Mouse (Mus musculus): Measurements from ENCODE around the gene Kctd10. TPM values are rescaled to one million over a fixed set of nuclear protein-coding genes. Genes with fewer than 3 reads are reported as not detected.

Gene Kctd10
- polyA plus RNA-seq, 1 experiment from 2014 or later = 96.4 TPM

DNA sequence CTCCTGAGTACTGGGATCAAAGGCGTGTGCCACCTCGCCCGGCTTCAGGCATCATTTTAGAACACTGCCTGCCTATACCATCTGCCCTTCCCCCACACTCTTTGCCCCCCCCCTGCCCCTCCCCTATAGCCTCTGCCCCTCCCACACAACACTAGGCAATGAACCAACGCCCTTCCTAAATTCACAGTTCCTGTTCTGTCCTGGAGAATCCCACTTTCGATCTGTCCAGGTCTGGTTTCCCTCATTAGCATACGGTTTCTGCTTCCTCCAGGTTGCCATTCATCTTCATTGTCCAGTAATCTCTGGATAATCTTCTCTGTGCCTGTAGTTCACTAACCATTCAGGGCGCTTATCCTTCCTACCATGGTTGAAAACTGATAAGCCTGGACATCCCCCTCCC is 36.7 kb downstream of the Kctd10 start:
- H3K27me3 ChIP-seq (ENCODE audit: control insufficient read depth, insufficient read depth, low read length) = no peaks in the 10 kb centered on the region
- no peaks in the 10 kb centered on the region for H3K4me1 ChIP-seq (replicated peaks; ENCODE audit: control insufficient read depth, insufficient read depth)
- TF ChIP-seq CTCF (IDR thresholded peaks at IDR 0.05; ENCODE audit: low read depth) (no peak), EP300 (optimal IDR thresholded peaks at IDR 0.05) (no peak)
- no peak for ATAC-seq (ENCODE audit: low FRiP score, low TSS enrichment)
- DNase-seq (ENCODE audit: low spot score) = no peak
- H3K36me3 ChIP-seq (ENCODE audit: control insufficient read depth, insufficient read depth, low read length) = no peaks in the 10 kb centered on the region
- no peak overlapping the region for H3K4me3 ChIP-seq (ENCODE audit: low read depth, low read length)
- no peak overlapping the region for H3K4me2 ChIP-seq (replicated peaks; ENCODE audit: low read depth)
- H3K9ac ChIP-seq (ENCODE audit: low read length) = no peak overlapping the region
- whole genome bisulfite sequencing = 85% methylated on average over 7 of the region's 7 CpGs
- H3K9me3 ChIP-seq (ENCODE audit: control insufficient read depth, low read length) = no peaks in the 10 kb centered on the region
- H3K27ac ChIP-seq (replicated peaks) = no peak overlapping the region

DNA sequence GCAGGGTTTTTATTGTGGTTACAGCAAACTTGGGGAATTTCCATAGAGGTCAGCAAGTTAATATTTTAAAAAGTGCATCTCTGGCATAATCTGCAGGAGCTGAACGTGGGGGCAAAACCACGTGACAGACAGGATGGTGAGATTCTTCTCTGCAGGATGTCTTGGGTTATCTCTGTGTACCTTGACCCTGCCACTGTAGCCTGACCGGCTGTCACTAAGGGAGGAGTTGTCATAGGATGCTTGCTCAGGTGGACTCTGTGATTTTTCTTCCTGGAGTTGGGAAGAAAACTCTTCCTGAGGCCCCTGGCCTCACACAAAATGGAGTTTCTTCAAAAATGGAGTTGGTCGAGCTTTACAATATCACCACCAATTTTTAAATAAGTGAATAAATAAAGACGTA is 37.3 kb downstream of the Kctd10 start:
- TF ChIP-seq EP300 (optimal IDR thresholded peaks at IDR 0.05) (no peak), CTCF (IDR thresholded peaks at IDR 0.05; ENCODE audit: low read depth) (no peak)
- Histone ChIP-seq H3K9ac (ENCODE audit: low read length) (no peak overlapping the region), H3K9me3 (ENCODE audit: control insufficient read depth, low read length) (no peaks in the 10 kb centered on the region), H3K4me3 (ENCODE audit: low read depth, low read length) (no peak overlapping the region), H3K27ac (replicated peaks) (no peak overlapping the region), H3K36me3 (ENCODE audit: control insufficient read depth, insufficient read depth, low read length) (no peaks in the 10 kb centered on the region), H3K4me2 (replicated peaks; ENCODE audit: low read depth) (no peak overlapping the region), H3K27me3 (ENCODE audit: control insufficient read depth, insufficient read depth, low read length) (no peaks in the 10 kb centered on the region), H3K4me1 (replicated peaks; ENCODE audit: control insufficient read depth, insufficient read depth) (no peaks in the 10 kb centered on the region)
- no peak for DNase-seq (ENCODE audit: low spot score)
- WGBS = 67% methylated on average over 5 of the region's 5 CpGs
- no peak for ATAC-seq (ENCODE audit: low FRiP score, low TSS enrichment)

GRCm38 (mm10) chr5:114323791-114324507 is 56.4 kb downstream of the Kctd10 start:
- H3K9me3 ChIP-seq (ENCODE audit: control insufficient read depth, low read length) = no peaks in the 10 kb centered on the region
- DNase-seq (ENCODE audit: low spot score) = peak; percentile 69
- H3K4me1 ChIP-seq (replicated peaks; ENCODE audit: control insufficient read depth, insufficient read depth) = no peaks in the 10 kb centered on the region
- ATAC-seq (ENCODE audit: low FRiP score, low TSS enrichment) = peak; percentile 53; the same call in 1 of the 2 replicates
- H3K4me2 ChIP-seq (replicated peaks; ENCODE audit: low read depth) = peak overlapping the region; percentile 29; the same call in 1 of the 2 replicates
- no peak overlapping the region for H3K27ac ChIP-seq (replicated peaks)
- H3K36me3 ChIP-seq (ENCODE audit: control insufficient read depth, insufficient read depth, low read length) = no peaks in the 10 kb centered on the region
- TF ChIP-seq EP300 (optimal IDR thresholded peaks at IDR 0.05) = no peak
- peak; percentile 75 for TF ChIP-seq CTCF (IDR thresholded peaks at IDR 0.05; ENCODE audit: low read depth)
- no peak overlapping the region for H3K4me3 ChIP-seq (ENCODE audit: low read depth, low read length)
- H3K27me3 ChIP-seq (ENCODE audit: control insufficient read depth, insufficient read depth, low read length) = no peaks in the 10 kb centered on the region
- 19% methylated on average over 16 of the region's 16 CpGs for WGBS
- H3K9ac ChIP-seq (ENCODE audit: low read length) = no peak overlapping the region

DNA sequence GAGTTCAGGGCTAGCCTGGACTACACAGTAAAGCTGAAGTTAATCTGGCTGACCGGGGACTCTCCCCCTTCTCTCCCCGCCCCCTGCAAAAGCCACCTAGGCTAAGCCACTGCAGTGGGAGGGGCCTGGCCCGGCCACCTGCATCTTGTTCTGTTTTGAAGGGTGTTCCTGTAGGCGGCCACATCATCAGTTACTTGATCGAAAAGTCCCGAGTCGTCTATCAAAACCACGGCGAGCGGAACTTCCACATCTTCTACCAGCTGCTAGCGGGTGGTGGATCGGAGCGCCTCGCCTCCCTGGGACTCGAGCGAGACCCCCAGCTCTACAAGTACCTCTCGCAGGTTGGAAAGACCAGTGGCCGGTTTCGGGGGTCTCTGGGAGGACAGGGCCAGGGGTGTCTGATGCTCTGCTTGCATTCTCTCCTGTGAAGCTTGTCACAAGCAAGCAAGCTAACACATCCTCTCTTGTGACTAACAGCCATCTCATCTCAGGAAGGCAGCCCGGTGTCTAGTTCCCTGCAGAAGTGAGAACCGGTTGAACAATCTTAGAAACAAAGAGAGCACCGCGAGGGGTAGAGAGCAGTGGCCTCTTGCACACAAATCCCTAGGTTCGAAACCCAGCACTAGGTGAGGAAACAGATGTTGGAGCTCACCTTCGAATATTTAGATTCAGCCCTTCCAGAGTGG is 57.1 kb downstream of the Kctd10 start:
- TF ChIP-seq EP300 (optimal IDR thresholded peaks at IDR 0.05) (no peak), CTCF (IDR thresholded peaks at IDR 0.05; ENCODE audit: low read depth) (no peak)
- no peaks in the 10 kb centered on the region for H3K27me3 ChIP-seq (ENCODE audit: control insufficient read depth, insufficient read depth, low read length)
- no peak overlapping the region for H3K4me3 ChIP-seq (ENCODE audit: low read depth, low read length)
- no peaks in the 10 kb centered on the region for H3K4me1 ChIP-seq (replicated peaks; ENCODE audit: control insufficient read depth, insufficient read depth)
- H3K4me2 ChIP-seq (replicated peaks; ENCODE audit: low read depth) = no peak overlapping the region
- no peaks in the 10 kb centered on the region for H3K36me3 ChIP-seq (ENCODE audit: control insufficient read depth, insufficient read depth, low read length)
- H3K27ac ChIP-seq (replicated peaks) = no peak overlapping the region
- no peak overlapping the region for H3K9ac ChIP-seq (ENCODE audit: low read length)
- no peak for ATAC-seq (ENCODE audit: low FRiP score, low TSS enrichment)
- 55% methylated on average over 25 of the region's 25 CpGs for WGBS
- DNase-seq (ENCODE audit: low spot score) = no peak
- H3K9me3 ChIP-seq (ENCODE audit: control insufficient read depth, low read length) = no peaks in the 10 kb centered on the region

Small RNA genes lying within 50 kb of the gene (microRNA-seq; reads per million reads assigned to microRNA genes)
- gene Mir7027 = not detected

Other genes with a start within 250 kb of the Kctd10 start
- 1.3 and 1.4 TPM in 2 replicates for gene Acacb, start 234.0 kb downstream of the Kctd10 start, polyA plus RNA-seq (2015; fragmentation: Nextera tagmentation; extraction: Ambion mirVana)
- gene Foxn4, start 106.7 kb downstream of the Kctd10 start, polyA plus RNA-seq (2015; fragmentation: Nextera tagmentation; extraction: Ambion mirVana) = not detected in 2 replicates
- gene Myo1h, start 91.3 kb downstream of the Kctd10 start, polyA plus RNA-seq (2015; fragmentation: Nextera tagmentation; extraction: Ambion mirVana) = 3.0 and 3.8 TPM in 2 replicates
- gene Ube3b, start 99 bp upstream of the Kctd10 start, polyA plus RNA-seq (2015; fragmentation: Nextera tagmentation; extraction: Ambion mirVana) = 19.4 and 20.9 TPM in 2 replicates
- 11.4 and 12.4 TPM in 2 replicates for gene Mmab, start 63.6 kb upstream of the Kctd10 start, polyA plus RNA-seq (2015; fragmentation: Nextera tagmentation; extraction: Ambion mirVana)
- 60.1 and 64.4 TPM in 2 replicates for gene Mvk, start 63.8 kb upstream of the Kctd10 start, polyA plus RNA-seq (2015; fragmentation: Nextera tagmentation; extraction: Ambion mirVana)
- gene Fam222a, start 187.5 kb upstream of the Kctd10 start, polyA plus RNA-seq (2015; fragmentation: Nextera tagmentation; extraction: Ambion mirVana) = 0.79 and 0.98 TPM in 2 replicates

Measured in stomach, postnatal 0 days (tissue).